Mouse (Mus musculus) adrenal gland, postnatal 4 days (tissue): ENCODE measurements around the gene Cmtm4. TPM values are rescaled to one million over a fixed set of nuclear protein-coding genes. Genes with fewer than 3 reads are reported as not detected.

ENCODE experiments used
- total RNA-seq, 2 experiments: library from RNA; stranded (reverse); gene quantifications; 2 replicates each; pipeline ENCODE4 v1.2.3; 2021

Cmtm4 gene
- total RNA-seq, 2 experiments from 2014 or later, result 26.9 to 29.6 TPM

Other genes starting within 250 kb of the Cmtm4 start
- gene Bean1, start 225.4 kb downstream of the Cmtm4 start, total RNA-seq, result 1 to 10 TPM; 3.6 to 6.1 TPM
- 10 to 100 TPM; 60.1 to 71.0 TPM for gene Tk2, start 147.2 kb downstream of the Cmtm4 start, total RNA-seq
- gene Cklf, start 144.9 kb downstream of the Cmtm4 start, total RNA-seq, result 10 to 100 TPM; 67.3 to 71.8 TPM
- not detected for gene Cmtm2a, start 102.6 kb downstream of the Cmtm4 start, total RNA-seq
- not detected for gene Gm45711, start 85.7 kb downstream of the Cmtm4 start, total RNA-seq
- not detected for gene Cmtm1, start 85.7 kb downstream of the Cmtm4 start, total RNA-seq
- gene Gm11020, start 74.2 kb downstream of the Cmtm4 start, total RNA-seq, result not detected
- not detected for gene Cmtm2b, start 73.6 kb downstream of the Cmtm4 start, total RNA-seq
- gene Cmtm3, start 56.4 kb downstream of the Cmtm4 start, total RNA-seq, result 100 to 1,000 TPM; 104 to 105 TPM
- gene Dync1li2, start 47.2 kb upstream of the Cmtm4 start, total RNA-seq, result 100 to 1,000 TPM; 134 to 162 TPM
- gene Terb1, start 114.1 kb upstream of the Cmtm4 start, total RNA-seq, result under 1 TPM; 0.11 to 0.39 TPM
- gene Nae1, start 138.8 kb upstream of the Cmtm4 start, total RNA-seq, result 10 to 100 TPM; 39.6 to 48.0 TPM
- 1 to 10 TPM; 1.7 to 2.0 TPM for gene Car7, start 138.9 kb upstream of the Cmtm4 start, total RNA-seq
- 10 to 100 TPM; 17.0 to 17.6 TPM for gene Pdp2, start 195.6 kb upstream of the Cmtm4 start, total RNA-seq
- gene Cdh16, start 228.6 kb upstream of the Cmtm4 start, total RNA-seq, result 10 to 100 TPM in 1 of 2 experiments, 1 to 10 TPM in 1; 2.1 to 83.8 TPM
- gene Rrad, start 235.5 kb upstream of the Cmtm4 start, total RNA-seq, result 1 to 10 TPM; 6.0 to 6.7 TPM
- 10 to 100 TPM; 32.4 to 36.2 TPM for gene Ciao2b, start 246.2 kb upstream of the Cmtm4 start, total RNA-seq